Mouse (Mus musculus) testis, adult 2 months (tissue): ENCODE data around the gene Net1.

Source experiments
- CTCF ChIP-seq: fragments of 200-500 bp; IDR thresholded peaks from 2 replicates; pipeline ENCODE4 v1.5.1; 2012; ENCODE audit warnings: low read depth, mild to moderate bottlenecking, inconsistent platforms, low read length, moderate library complexity; ENCODE audit not compliant: control insufficient read depth, insufficient read depth, insufficient replicate concordance
- POLR2A ChIP-seq: fragments of 200-500 bp; IDR thresholded peaks from 2 replicates; pipeline ENCODE4 v1.6.1; 2012; ENCODE audit warnings: low read depth, mild to moderate bottlenecking, inconsistent platforms, low read length, moderate library complexity; ENCODE audit not compliant: control insufficient read depth

- no peak for TF ChIP-seq CTCF
- TF ChIP-seq POLR2A: no peak
Measured at GRCm38 (mm10) chr13:3951198-3951914, 33.3 kb upstream of the Net1 start.
